Mouse (Mus musculus) ovary, adult 10 weeks (tissue): Measurements from ENCODE around the gene Fmo1. TPM values are rescaled to one million over a fixed set of nuclear protein-coding genes. Genes with fewer than 3 reads are reported as not detected.

Experiments used
- polyA plus RNA-seq: library from polyadenylated mRNA; stranded (reverse); fragments of 350-450 nt; fragmentation: Illumina TruSeq; extraction: RNeasy Lipid Tissue Mini Kit (QIAGEN cat#74804); gene quantifications from one replicate; pipeline ENCODE4 v1.2.3, GENCODE M21; 2014

Gene Fmo1
- polyA plus RNA-seq: 48.9 TPM

DNA sequence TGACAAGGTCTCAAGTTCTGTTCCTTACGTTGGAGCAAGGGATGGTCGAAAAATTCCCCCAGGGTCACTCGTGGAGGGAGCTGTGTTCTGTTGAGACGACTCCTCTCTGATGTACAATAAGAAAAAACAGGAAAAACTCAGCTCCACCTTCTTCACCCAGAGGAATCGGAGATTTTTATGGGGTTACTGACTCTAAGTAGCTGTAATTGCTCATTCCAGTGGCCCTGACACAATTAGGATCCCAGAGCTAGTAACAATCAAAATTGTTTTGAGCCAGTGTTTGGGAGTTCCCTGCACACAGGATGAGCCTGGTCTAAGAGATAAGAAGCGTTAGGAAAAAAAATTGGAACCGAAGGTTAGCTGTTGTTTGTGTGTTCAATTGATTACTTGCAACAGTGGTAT, at the start of gene Fmo1:
TSS of gene Fmo1 (minus strand) at position 331 of the 402 bp plus-strand sequence.

GRCm38 (mm10) chr1:162897838-162898811, 31.7 kb upstream of the Fmo1 start, which contains the start of gene Fmo2:
TSS of gene Fmo2 (minus strand) at chr1:162898726.

DNA sequence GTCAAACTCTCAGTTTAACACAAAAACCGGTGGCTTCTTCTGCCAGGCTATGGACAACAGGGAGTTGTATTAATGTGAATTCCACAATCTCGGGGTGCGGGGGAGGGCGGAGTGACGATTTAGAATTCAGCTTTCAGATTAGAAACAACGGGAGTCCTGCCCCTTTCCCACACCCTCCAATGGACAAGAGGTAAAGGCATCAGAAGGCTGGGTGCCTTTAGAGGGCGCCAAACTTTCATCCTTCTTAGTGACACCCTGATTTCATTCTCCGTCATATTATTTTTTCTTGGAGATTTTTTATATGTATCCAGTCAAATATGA, 52.6 kb downstream of the Fmo1 start, which contains the start of gene Fmo4:
TSS of gene Fmo4 (minus strand) at position 137 of the 321 bp plus-strand sequence.

Other genes with a start within 250 kb of the Fmo1 start
- 2.7 TPM for gene Myoc, start 227.5 kb downstream of the Fmo1 start, polyA plus RNA-seq
- gene Myocos, start 208.4 kb downstream of the Fmo1 start, polyA plus RNA-seq: 6.0 TPM
- gene Prrc2c, start 126.1 kb downstream of the Fmo1 start, polyA plus RNA-seq: 82.3 TPM
- gene Fmo4, start 52.6 kb downstream of the Fmo1 start, polyA plus RNA-seq: 1.00 TPM
- gene Fmo2, start 32.1 kb upstream of the Fmo1 start, polyA plus RNA-seq: 50.1 TPM
- not detected for gene Fmo6, start 70.9 kb upstream of the Fmo1 start, polyA plus RNA-seq
- gene Fmo3, start 117.9 kb upstream of the Fmo1 start, polyA plus RNA-seq: not detected
- not detected for gene Mroh9, start 219.1 kb upstream of the Fmo1 start, polyA plus RNA-seq